Mouse (Mus musculus) small intestine, adult 2 months (tissue): ENCODE data around the gene G6pc2.

Experiments
- CTCF ChIP-seq: fragments of 200-500 bp; IDR thresholded peaks from 2 replicates; pipeline ENCODE4 v1.5.1; 2012; ENCODE audit warnings: low read depth, mild to moderate bottlenecking, control low read depth, inconsistent platforms, low read length, moderate library complexity, mixed read lengths; ENCODE audit not compliant: insufficient replicate concordance, insufficient read length; ENCODE audit errors: extremely low read depth
- POLR2A ChIP-seq: fragments of 200-500 bp; IDR thresholded peaks from 2 replicates; pipeline ENCODE4 v1.6.1; 2012; ENCODE audit warnings: low read depth, mild to moderate bottlenecking, control low read depth, inconsistent platforms, low read length, moderate library complexity

DNA sequence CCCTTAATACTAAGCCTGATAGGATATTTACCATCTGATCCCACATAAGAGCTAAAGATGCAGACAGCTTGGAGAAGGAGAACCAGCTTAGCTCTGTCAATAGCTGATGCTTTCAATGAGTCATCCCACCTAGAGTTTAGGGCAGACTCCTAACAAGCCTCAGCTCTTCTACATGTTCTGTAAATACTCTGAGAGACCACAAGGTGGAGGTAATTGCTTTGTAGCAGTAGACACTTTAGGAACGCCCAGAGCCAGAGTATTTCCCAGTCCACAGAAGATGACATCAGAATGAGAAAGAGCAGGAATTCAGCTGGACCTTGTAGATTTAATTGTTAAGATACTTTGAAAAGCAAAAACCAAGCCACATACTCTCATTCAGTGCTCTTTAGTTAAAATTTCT is 65.0 kb downstream of the G6pc2 start:
- TF ChIP-seq CTCF = no peak
- TF ChIP-seq POLR2A = no peak
